Mouse (Mus musculus): ENCODE measurements around the gene Ccer2. TPM values are rescaled to one million over a fixed set of nuclear protein-coding genes. Genes with fewer than 3 reads are reported as not detected.

Ccer2 gene
- total and polyA plus RNA-seq, 2 experiments from 2014 or later: not detected

- Histone ChIP-seq H3K9ac (replicated peaks; ENCODE audit: low read depth, low read length) (no peak overlapping the region), H3K27me3 (ENCODE audit: control insufficient read depth, insufficient read depth, low read length) (no peaks in the 10 kb centered on the region), H3K4me3 (ENCODE audit: low read depth, low read length) (peak overlapping the region; percentile 11; the same call in 1 of the 2 replicates), H3K4me1 (ENCODE audit: control insufficient read depth, insufficient read depth) (no peaks in the 10 kb centered on the region; the same call in 1 of the 2 replicates), H3K27ac (ENCODE audit: low read depth) (no peak overlapping the region), H3K4me2 (ENCODE audit: low read depth, low read length) (peak overlapping the region; percentile 25; the same call in 1 of the 2 replicates), H3K36me3 (replicated peaks; ENCODE audit: control insufficient read depth, insufficient read depth, low read length) (peaks cover 18% of the 10 kb centered on the region), H3K9me3 (replicated peaks; ENCODE audit: control insufficient read depth, low read length) (no peaks in the 10 kb centered on the region)
- TF ChIP-seq CTCF (IDR thresholded peaks at IDR 0.05; ENCODE audit: low read depth): no peak
- DNase-seq (ENCODE audit: low spot score) (no peak), ATAC-seq (ENCODE audit: insufficient read depth, low read depth) (no peak)
- 77% methylated on average over 3 of the region's 3 CpGs for WGBS
These were observed 33.3 kb downstream of the Ccer2 start for GRCm38 (mm10) chr7:28789235-28789634.

- ATAC-seq (ENCODE audit: insufficient read depth, low read depth) (no peak), DNase-seq (ENCODE audit: low spot score) (no peak)
- Histone ChIP-seq H3K36me3 (replicated peaks; ENCODE audit: control insufficient read depth, insufficient read depth, low read length) (peaks cover 16% of the 10 kb centered on the region), H3K9me3 (replicated peaks; ENCODE audit: control insufficient read depth, low read length) (no peaks in the 10 kb centered on the region), H3K4me2 (ENCODE audit: low read depth, low read length) (no peak overlapping the region), H3K27ac (ENCODE audit: low read depth) (no peak overlapping the region), H3K4me1 (ENCODE audit: control insufficient read depth, insufficient read depth) (no peaks in the 10 kb centered on the region; the same call in 1 of the 2 replicates), H3K9ac (replicated peaks; ENCODE audit: low read depth, low read length) (no peak overlapping the region), H3K27me3 (ENCODE audit: control insufficient read depth, insufficient read depth, low read length) (no peaks in the 10 kb centered on the region), H3K4me3 (ENCODE audit: low read depth, low read length) (no peak overlapping the region)
- TF ChIP-seq CTCF (IDR thresholded peaks at IDR 0.05; ENCODE audit: low read depth) (peak; percentile 46), EP300 (IDR thresholded peaks at IDR 0.05; ENCODE audit: low read depth) (no peak)
- WGBS: 60% methylated on average over 8 of the region's 8 CpGs
These were observed 34.3 kb downstream of the Ccer2 start for GRCm38 (mm10) chr7:28790066-28790806.

DNA sequence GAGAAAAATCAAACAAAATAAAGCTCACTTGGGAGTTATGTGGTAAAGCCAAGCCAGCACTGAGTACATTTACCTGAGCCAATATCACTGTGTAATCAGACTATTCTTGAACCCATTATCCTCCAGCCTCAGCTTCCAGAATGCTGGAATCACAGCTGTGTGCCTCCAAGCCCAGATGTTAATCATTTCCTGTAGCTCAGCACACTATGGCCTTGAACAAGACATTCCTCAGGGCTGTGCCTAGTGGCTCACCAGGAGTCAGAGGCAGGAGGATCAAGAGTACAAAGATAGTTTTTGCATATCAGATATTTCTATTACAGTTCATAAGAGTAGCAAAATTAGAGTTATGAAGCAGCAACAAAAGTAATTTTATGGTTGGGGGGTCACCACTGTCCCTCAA, 35.7 kb downstream of the Ccer2 start:
- TF ChIP-seq EP300 (IDR thresholded peaks at IDR 0.05; ENCODE audit: low read depth) (no peak), CTCF (IDR thresholded peaks at IDR 0.05; ENCODE audit: low read depth) (no peak)
- H3K4me1 ChIP-seq (ENCODE audit: control insufficient read depth, insufficient read depth): peaks cover 3% of the 10 kb centered on the region
- peaks cover 9% of the 10 kb centered on the region; the same call in 1 of the 2 replicates for H3K36me3 ChIP-seq (replicated peaks; ENCODE audit: control insufficient read depth, insufficient read depth, low read length)
- no peaks in the 10 kb centered on the region for H3K27me3 ChIP-seq (ENCODE audit: control insufficient read depth, insufficient read depth, low read length)
- H3K9me3 ChIP-seq (replicated peaks; ENCODE audit: control insufficient read depth, low read length): no peaks in the 10 kb centered on the region
- H3K4me3 ChIP-seq (ENCODE audit: low read depth, low read length): no peak overlapping the region
- no peak for ATAC-seq (ENCODE audit: insufficient read depth, low read depth)
- H3K9ac ChIP-seq (replicated peaks; ENCODE audit: low read depth, low read length): no peak overlapping the region
- no peak overlapping the region for H3K27ac ChIP-seq (ENCODE audit: low read depth)
- no peak overlapping the region for H3K4me2 ChIP-seq (ENCODE audit: low read depth, low read length)
- no peak for DNase-seq (ENCODE audit: low spot score)

- Histone ChIP-seq H3K9me3 (replicated peaks; ENCODE audit: control insufficient read depth, low read length) (no peaks in the 10 kb centered on the region), H3K9ac (replicated peaks; ENCODE audit: low read depth, low read length) (no peak overlapping the region), H3K4me2 (ENCODE audit: low read depth, low read length) (no peak overlapping the region), H3K27me3 (ENCODE audit: control insufficient read depth, insufficient read depth, low read length) (no peaks in the 10 kb centered on the region), H3K4me1 (ENCODE audit: control insufficient read depth, insufficient read depth) (peaks cover 3% of the 10 kb centered on the region), H3K27ac (ENCODE audit: low read depth) (no peak overlapping the region), H3K36me3 (replicated peaks; ENCODE audit: control insufficient read depth, insufficient read depth, low read length) (peaks cover 6% of the 10 kb centered on the region; the same call in 1 of the 2 replicates), H3K4me3 (ENCODE audit: low read depth, low read length) (no peak overlapping the region)
- WGBS: 60% methylated on average over 13 of the region's 14 CpGs
- no peak for ATAC-seq (ENCODE audit: insufficient read depth, low read depth)
- TF ChIP-seq EP300 (IDR thresholded peaks at IDR 0.05; ENCODE audit: low read depth) (no peak), CTCF (IDR thresholded peaks at IDR 0.05; ENCODE audit: low read depth) (no peak)
- no peak for DNase-seq (ENCODE audit: low spot score)
These were observed 36.6 kb downstream of the Ccer2 start for GRCm38 (mm10) chr7:28792391-28793185.

DNA sequence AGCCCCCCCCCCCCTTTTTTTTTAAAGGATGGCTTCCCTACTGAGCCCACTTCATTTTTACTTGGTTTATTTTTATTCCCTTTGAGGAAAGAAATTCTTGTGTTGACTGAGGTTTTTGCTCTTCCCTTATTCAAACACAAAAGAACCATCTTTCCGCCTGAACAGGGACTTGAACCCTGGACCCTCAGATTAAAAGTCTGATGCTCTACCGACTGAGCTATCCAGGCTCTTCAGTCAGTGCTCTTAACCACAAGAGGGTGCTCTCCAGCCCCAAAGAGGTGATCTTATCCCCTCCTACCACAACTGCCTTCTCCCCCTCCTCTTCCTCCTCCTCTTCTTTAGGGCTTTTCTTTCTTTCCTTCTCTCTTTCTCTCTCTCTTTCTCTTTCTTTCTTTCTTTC, 37.9 kb downstream of the Ccer2 start:
- no peaks in the 10 kb centered on the region for H3K9me3 ChIP-seq (replicated peaks; ENCODE audit: control insufficient read depth, low read length)
- H3K4me2 ChIP-seq (ENCODE audit: low read depth, low read length): no peak overlapping the region
- ATAC-seq (ENCODE audit: insufficient read depth, low read depth) (no peak), DNase-seq (ENCODE audit: low spot score) (no peak)
- no peaks in the 10 kb centered on the region for H3K27me3 ChIP-seq (ENCODE audit: control insufficient read depth, insufficient read depth, low read length)
- H3K4me1 ChIP-seq (ENCODE audit: control insufficient read depth, insufficient read depth): peaks cover 3% of the 10 kb centered on the region; the same call in 1 of the 2 replicates
- TF ChIP-seq CTCF (IDR thresholded peaks at IDR 0.05; ENCODE audit: low read depth) (peak; percentile 35; the same call in 1 of the 2 replicates), EP300 (IDR thresholded peaks at IDR 0.05; ENCODE audit: low read depth) (no peak)
- H3K9ac ChIP-seq (replicated peaks; ENCODE audit: low read depth, low read length): no peak overlapping the region
- 39% methylated on average over 2 of the region's 2 CpGs for WGBS
- H3K4me3 ChIP-seq (ENCODE audit: low read depth, low read length): no peak overlapping the region
- no peaks in the 10 kb centered on the region for H3K36me3 ChIP-seq (replicated peaks; ENCODE audit: control insufficient read depth, insufficient read depth, low read length)
- no peak overlapping the region for H3K27ac ChIP-seq (ENCODE audit: low read depth)

Measured in heart, postnatal 0 days (tissue).